Mouse (Mus musculus) midbrain, postnatal 0 days (tissue): ENCODE data around the gene Mthfd1. TPM values are rescaled to one million over a fixed set of nuclear protein-coding genes. Genes with fewer than 3 reads are reported as not detected.
A peak's percentile ranks its signal among the peaks of the same experiment; 100 is the strongest.

Experiments
- ATAC-seq: fragments of 200-750 bp; cut with Nextera tagmentation; 2 replicates; pipeline ENCODE4 v1.8.0; 2017; ENCODE audit warnings: moderate number of reproducible peaks, mild to moderate bottlenecking, moderate TSS enrichment, moderate library complexity; ENCODE audit not compliant: low FRiP score
- DNase-seq: peaks from one replicate; pipeline ENCODE4 v3.0.0-alpha.2; 2015; ENCODE audit warnings: low spot score
- H3K27ac ChIP-seq: fragments of 300-500 bp; sonication (generic); 2 replicates; pipeline ENCODE4 v1.5.1; 2014; ENCODE audit warnings: low read depth, mild to moderate bottlenecking, low read length, mixed read lengths
- H3K27me3 ChIP-seq: fragments of 300-500 bp; sonication (generic); 2 replicates; pipeline ENCODE4 v1.6.1; 2014; ENCODE audit warnings: low read length, control low read depth, mixed read lengths; ENCODE audit not compliant: insufficient read depth
- H3K36me3 ChIP-seq: fragments of 300-500 bp; sonication (generic); 2 replicates; pipeline ENCODE4 v1.6.1; 2014; ENCODE audit warnings: low read length, control low read depth, mixed read lengths; ENCODE audit not compliant: insufficient read depth
- H3K4me1 ChIP-seq: fragments of 300-500 bp; sonication (generic); 2 replicates; pipeline ENCODE4 v1.6.1; 2014; ENCODE audit warnings: mild to moderate bottlenecking, control low read depth, antibody characterized with exemption, low read length, mixed read lengths; ENCODE audit not compliant: insufficient read depth
- H3K4me2 ChIP-seq: fragments of 300-500 bp; sonication (generic); 2 replicates; pipeline ENCODE4 v1.6.1; 2014; ENCODE audit warnings: low read depth, mild to moderate bottlenecking, low read length, mixed read lengths; ENCODE audit not compliant: poor library complexity, severe bottlenecking
- H3K4me3 ChIP-seq: fragments of 300-500 bp; sonication (generic); 2 replicates; pipeline ENCODE4 v1.5.1; 2014; ENCODE audit warnings: low read depth, mild to moderate bottlenecking, low read length, moderate library complexity
- H3K9ac ChIP-seq: fragments of 300-500 bp; sonication (generic); replicated peaks from 2 replicates; pipeline ENCODE4 v1.6.1; 2014; ENCODE audit warnings: mild to moderate bottlenecking, low read length, moderate library complexity, mixed read lengths; ENCODE audit not compliant: poor library complexity, severe bottlenecking
- H3K9me3 ChIP-seq: fragments of 300-500 bp; sonication (generic); 2 replicates; pipeline ENCODE4 v1.6.1; 2016; ENCODE audit warnings: low read length, control low read depth
- CTCF ChIP-seq: IDR thresholded peaks from 2 replicates; pipeline ENCODE4 v1.5.1; 2016; ENCODE audit warnings: antibody characterized with exemption, mild to moderate bottlenecking
- WGBS: fragments of 180-500 bp; shearing (Covaris S2); extraction: QIAGEN DNeasy Blood & Tissue Kit; methylation state at CpG from one replicate; pipeline ENCODE4 v1.1.7; 2014; 5-methylcytosine and 5-hydroxymethylcytosine counted together
- polyA plus RNA-seq: library from polyadenylated mRNA; unstranded; fragments of >200 nt; fragmentation: Nextera tagmentation; extraction: Ambion mirVana; gene quantifications from 2 replicates; pipeline ENCODE4 v1.2.1, GENCODE M21; 2015
- total RNA-seq: library from RNA; depleted of rRNA; stranded (reverse); fragments of >200 nt; gene quantifications from 2 replicates; pipeline ENCODE4 v1.2.3, GENCODE M21; 2014

Mthfd1 gene
- total and polyA plus RNA-seq, 2 experiments from 2014 or later, result 23.7 to 26.7 TPM

DNA sequence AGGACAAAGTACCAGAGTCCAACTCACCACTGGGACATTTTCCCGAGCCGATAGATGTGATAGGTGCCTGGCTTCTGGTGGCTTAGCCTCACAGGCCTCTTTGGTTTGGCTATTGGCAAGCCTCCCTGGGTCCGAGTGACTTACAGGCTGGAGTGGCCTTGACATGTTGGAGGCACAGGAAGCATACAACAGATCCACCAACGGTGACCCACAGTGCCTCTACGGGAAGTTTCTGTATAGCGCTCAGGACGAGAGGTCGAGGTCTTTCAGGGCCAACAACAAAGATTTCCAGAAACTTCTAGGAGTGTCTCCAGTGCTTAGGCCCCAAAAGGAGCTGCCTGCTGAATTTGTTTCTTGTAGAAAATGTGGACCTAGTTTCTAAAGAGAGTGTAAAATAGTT lies 10.1 kb upstream of the Mthfd1 start:
- no peak for TF ChIP-seq CTCF
- Histone ChIP-seq H3K4me1 (no peaks in the 10 kb centered on the region), H3K4me3 (no peak overlapping the region), H3K27me3 (no peaks in the 10 kb centered on the region), H3K4me2 (no peak overlapping the region), H3K36me3 (no peaks in the 10 kb centered on the region), H3K9me3 (no peaks in the 10 kb centered on the region), H3K27ac (no peak overlapping the region), H3K9ac (no peak overlapping the region)
- 90% methylated on average over 8 of the region's 8 CpGs for WGBS
- DNase-seq, result no peak
- no peak for ATAC-seq

DNA sequence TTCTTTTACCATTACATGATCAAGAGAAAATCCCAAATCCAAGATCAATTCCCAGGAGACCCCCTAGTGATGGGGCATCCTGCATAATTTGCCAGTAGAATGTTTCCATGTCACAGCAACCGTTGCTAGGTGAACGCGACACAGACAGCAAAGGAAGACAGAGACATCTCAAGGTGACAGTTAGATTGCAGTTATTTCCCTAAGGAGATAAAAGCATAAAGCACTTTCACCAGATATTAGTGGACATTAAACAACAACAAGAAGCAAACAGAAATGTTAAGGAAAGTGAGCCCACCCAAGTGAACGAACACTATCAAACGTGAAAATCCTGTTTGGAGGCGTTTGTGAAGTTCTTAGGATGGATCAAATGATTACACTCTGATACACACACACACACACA lies 8.5 kb upstream of the Mthfd1 start, which contains the start of gene Tex21:
Gene Tex21 (minus strand): TSS at position 101 of the 400 bp plus-strand sequence.
- Histone ChIP-seq H3K27me3 (no peaks in the 10 kb centered on the region), H3K27ac (no peak within 1 kb of the TSS), H3K4me3 (no peak within 1 kb of the TSS), H3K4me2 (no peak within 1 kb of the TSS), H3K9ac (no peak within 1 kb of the TSS), H3K9me3 (no peaks in the 10 kb centered on the region), H3K36me3 (no peaks in the 10 kb centered on the region), H3K4me1 (no peaks in the 10 kb centered on the region)
- ATAC-seq (no peak), DNase-seq (no peak)
- TF ChIP-seq CTCF, result no peak
- 47% methylated on average over 6 of the region's 6 CpGs for WGBS

DNA sequence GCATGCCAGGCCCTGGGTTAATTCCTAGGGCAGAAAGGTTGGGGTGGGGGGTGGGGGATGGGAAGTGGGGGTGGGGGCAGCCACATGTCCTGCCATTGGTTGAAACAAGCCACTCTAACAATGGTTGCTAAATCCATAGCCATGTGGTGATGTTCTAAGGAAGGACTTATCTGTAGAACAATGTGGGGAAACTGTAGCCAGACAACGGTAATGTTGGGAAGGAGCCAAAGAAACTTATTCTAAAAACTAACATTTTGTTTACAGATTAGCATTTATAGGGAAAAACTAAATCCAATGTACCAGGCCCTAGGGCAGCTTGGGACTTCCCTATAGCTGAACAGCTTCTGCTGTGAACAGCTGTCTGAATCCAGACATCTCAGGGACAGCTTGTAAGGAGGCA lies 2.0 kb upstream of the Mthfd1 start:
- TF ChIP-seq CTCF, result no peak
- WGBS, result 81% methylated on average over 1 of the region's 1 CpGs
- DNase-seq, result no peak

DNA sequence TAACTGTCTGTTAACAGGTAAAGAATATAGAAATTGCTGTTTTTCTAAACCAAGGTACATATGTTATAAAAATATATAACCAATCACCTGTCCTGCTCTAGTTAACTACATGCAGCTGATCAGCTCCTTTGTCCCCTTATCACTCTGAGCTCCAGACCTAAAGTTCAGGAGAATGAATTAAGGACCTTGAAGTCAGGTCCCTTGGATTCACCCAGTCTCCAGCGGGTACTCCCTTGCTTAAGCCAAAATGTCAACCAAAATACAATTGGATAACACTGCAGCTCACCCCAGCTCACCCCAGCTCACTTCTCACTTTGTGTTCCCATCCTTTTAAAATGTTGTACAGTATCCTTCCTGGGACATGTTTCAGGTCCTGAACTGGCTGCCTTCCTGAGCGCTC lies 1.5 kb upstream of the Mthfd1 start:
- H3K9me3 ChIP-seq, result no peaks in the 10 kb centered on the region
- ATAC-seq (no peak), DNase-seq (no peak)
- WGBS, result 87% methylated on average over 2 of the region's 2 CpGs
- H3K36me3 ChIP-seq, result no peaks in the 10 kb centered on the region
- TF ChIP-seq CTCF, result no peak
- no peaks in the 10 kb centered on the region for H3K27me3 ChIP-seq
- no peak overlapping the region for H3K9ac ChIP-seq
- no peak overlapping the region for H3K27ac ChIP-seq
- no peak overlapping the region for H3K4me2 ChIP-seq
- no peaks in the 10 kb centered on the region for H3K4me1 ChIP-seq
- no peak overlapping the region for H3K4me3 ChIP-seq

More for the DNA sequence above, 2.0 kb upstream of the Mthfd1 start:
- Histone ChIP-seq H3K27ac (no peak overlapping the region), H3K9ac (no peak overlapping the region), H3K4me3 (no peak overlapping the region), H3K27me3 (no peaks in the 10 kb centered on the region), H3K36me3 (no peaks in the 10 kb centered on the region), H3K4me2 (no peak overlapping the region), H3K9me3 (no peaks in the 10 kb centered on the region), H3K4me1 (no peaks in the 10 kb centered on the region)
- no peak for ATAC-seq

DNA sequence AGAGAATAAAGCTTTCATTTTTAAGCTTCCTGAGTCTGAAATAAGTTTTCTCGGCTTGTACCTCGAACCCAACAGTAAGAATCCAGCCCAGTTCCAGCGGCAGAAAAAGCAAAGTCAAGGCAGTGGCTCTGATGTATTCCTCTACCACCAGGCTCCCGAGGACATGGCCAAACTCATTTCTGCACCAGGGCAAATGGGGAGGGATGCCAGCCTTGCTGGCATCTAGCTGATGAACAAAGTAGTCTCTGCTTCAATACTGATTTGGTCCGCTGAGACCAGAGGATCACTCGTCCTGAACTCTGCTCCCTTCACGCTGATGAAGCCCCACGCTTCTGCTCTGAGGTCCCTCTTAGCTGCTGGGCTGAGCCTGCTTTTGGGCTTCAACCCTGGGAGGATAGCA lies 1.1 kb upstream of the Mthfd1 start:
- H3K27ac ChIP-seq, result peak overlapping the region; percentile 92; the same call in 1 of the 2 replicates

DNA sequence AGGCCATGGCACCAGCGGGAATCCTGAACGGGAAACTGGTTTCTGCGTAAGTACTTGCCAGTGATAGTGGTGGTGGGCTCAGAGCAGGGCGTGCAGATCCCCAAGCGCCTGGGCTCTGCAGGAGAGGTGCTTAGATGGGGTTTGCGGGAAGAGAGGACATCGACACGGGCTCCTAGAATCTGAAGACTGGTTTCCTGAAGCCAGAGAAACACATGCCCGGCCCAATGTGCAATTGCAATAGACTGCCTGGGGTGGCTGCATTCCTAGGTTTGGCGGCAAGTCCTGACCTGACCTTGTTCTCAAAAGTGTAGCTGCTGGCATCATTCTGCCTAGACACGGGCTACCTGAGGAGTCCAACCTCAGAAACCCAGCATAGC lies 389 bp downstream of the Mthfd1 start:
- Histone ChIP-seq H3K4me2 (peak overlapping the region; percentile 61), H3K36me3 (no peaks in the 10 kb centered on the region), H3K4me1 (no peaks in the 10 kb centered on the region), H3K27ac (peak overlapping the region; percentile 92), H3K9ac (peak overlapping the region; percentile 69), H3K9me3 (no peaks in the 10 kb centered on the region), H3K27me3 (no peaks in the 10 kb centered on the region), H3K4me3 (peak overlapping the region; percentile 60)
- WGBS, result 0% methylated on average over 11 of the region's 11 CpGs
- peak; percentile 15 for TF ChIP-seq CTCF
- DNase-seq (peak; percentile 12), ATAC-seq (peak; percentile 13)

More for the DNA sequence above, 1.1 kb upstream of the Mthfd1 start:
- H3K27me3 ChIP-seq, result no peaks in the 10 kb centered on the region
- no peaks in the 10 kb centered on the region for H3K4me1 ChIP-seq
- H3K4me3 ChIP-seq, result no peak overlapping the region
- no peak overlapping the region for H3K4me2 ChIP-seq
- no peak for ATAC-seq
- H3K9me3 ChIP-seq, result no peaks in the 10 kb centered on the region
- no peak for TF ChIP-seq CTCF
- 75% methylated on average over 8 of the region's 8 CpGs for WGBS
- DNase-seq, result no peak
- H3K36me3 ChIP-seq, result no peaks in the 10 kb centered on the region
- peak overlapping the region; percentile 69; the same call in 1 of the 2 replicates for H3K9ac ChIP-seq
